Comparison of ENCODE assay signal across 28 mouse cellular contexts in the genomic region with DNA sequence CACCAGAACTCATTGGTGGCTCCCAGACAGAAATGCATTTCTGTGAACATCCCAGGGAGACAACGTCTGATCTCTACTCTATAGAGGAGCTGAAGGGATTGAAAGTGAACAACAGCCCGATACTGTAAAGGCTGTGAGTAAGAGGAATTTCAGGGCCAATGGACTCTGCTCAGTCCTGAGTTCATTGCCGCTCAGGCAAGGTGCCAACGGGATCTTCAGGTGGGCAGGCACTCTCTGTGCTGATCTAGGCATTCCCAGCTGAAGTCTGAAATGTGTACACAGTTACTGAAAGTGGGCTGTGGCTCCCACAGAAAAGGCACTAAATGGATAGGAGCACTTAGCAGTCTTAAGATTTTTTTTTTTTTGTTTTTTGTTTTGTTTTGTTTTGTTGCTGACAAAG. TPM values are rescaled to one million over a fixed set of nuclear protein-coding genes. Genes with fewer than 3 reads are reported as not detected.
DNase-seq lines count a peak whose midpoint lies in the region; TF ChIP-seq lines count a peak whose summit lies in the region.
"Had no signal": no experiment of that assay in that cellular context is flagged by ENCODE, and none has a peak within 500 bp of the region (broad histone marks: within the 10 kb centered on the region; RNA-seq: fewer than 3 reads in every experiment).

No protein-coding gene starts in this region.

- TF ChIP-seq CTCF in layer of hippocampus, adult 2 months (conservative IDR thresholded peaks at IDR 0.05) = no peak

- H3K27ac ChIP-seq in layer of hippocampus, adult 2 months = peak overlapping the region; percentile 89; the same call in 1 of the 2 replicates
- H3K27ac ChIP-seq: forebrain, embryonic 12.5 days; hindbrain, postnatal 0 days; intestine, embryonic 15.5 days; midbrain, embryonic 12.5 days; neural tube, embryonic 12.5 days; stomach, postnatal 0 days had no signal

- intact Hi-C loops in heart, postnatal 36 days (cut with DNase I) = no loop called here

- no peak for DNase-seq in layer of hippocampus, adult 2 months (ENCODE audit: low spot score in 2 of 2)
- DNase-seq in layer of hippocampus, adult 18-20 months (ENCODE audit: low spot score in 2 of 2) = no peak
- peak; percentile 74 to 76 for DNase-seq in kidney, adult 8-10 months
- peak; percentile 76 for DNase-seq in kidney, adult 9 months
- peak; percentile 80 to 84 for DNase-seq in kidney, postnatal 36 days
- DNase-seq in adrenal gland, postnatal 25 days = no peak
- DNase-seq in heart, postnatal 36 days = no peak
- DNase-seq: adrenal gland, postnatal 36 days; B cell, adult 2 months; cerebellum, adult 2 months; cerebellum, postnatal 14 days; forebrain, postnatal 0 days; gastrocnemius, postnatal 10 days; heart, postnatal 14 days; left cerebral cortex, postnatal 4 days; lung, adult 18-20 months; lung, postnatal 4 days; right cerebral cortex, postnatal 4 days; thymus, adult 18-20 months; thymus, postnatal 25 days had no signal

- H3K4me3 ChIP-seq in layer of hippocampus, adult 2 months = no peak overlapping the region
- H3K4me3 ChIP-seq: forebrain, embryonic 12.5 days; intestine, embryonic 15.5 days; megakaryocyte, embryonic 14.5 days; midbrain, embryonic 12.5 days; myocyte; neural tube, embryonic 12.5 days had no signal

RNA-seq across cellular contexts. Expression of a gene that starts 19.8 kb away (rescaled TPM):
- total RNA-seq in layer of hippocampus, adult 2 months (2021) = 1,000 to 10,000 TPM; 1,193 to 1,302 TPM
- total RNA-seq in layer of hippocampus, adult 18-20 months (2021) = 1,000 to 10,000 TPM; 1,080 to 1,138 TPM
- total RNA-seq in adrenal gland, postnatal 25 days (2021) = 201 and 209 TPM in 2 replicates
- total RNA-seq in heart, postnatal 36 days (2021) = 10 to 100 TPM; 83.7 to 93.5 TPM

Comparison
In these comparisons a context has a peak if more than half of its experiments do, and no peak if none do; other contexts are left out.
1. DNase-seq: peak in kidney, adult 8-10 months (2 of 2), kidney, adult 9 months (single experiment) and kidney, postnatal 36 days (2 of 2); none in layer of hippocampus, adult 2 months (0 of 2), layer of hippocampus, adult 18-20 months (0 of 2), adrenal gland, postnatal 25 days (single experiment) and heart, postnatal 36 days (0 of 2).